Mouse (Mus musculus) testis, adult 2 months (tissue): ENCODE data around the gene Lama1.

ENCODE experiments used
- CTCF ChIP-seq: fragments of 200-500 bp; IDR thresholded peaks from 2 replicates; pipeline ENCODE4 v1.5.1; 2012; ENCODE audit warnings: low read depth, mild to moderate bottlenecking, inconsistent platforms, low read length, moderate library complexity; ENCODE audit not compliant: control insufficient read depth, insufficient read depth, insufficient replicate concordance
- POLR2A ChIP-seq: fragments of 200-500 bp; IDR thresholded peaks from 2 replicates; pipeline ENCODE4 v1.6.1; 2012; ENCODE audit warnings: low read depth, mild to moderate bottlenecking, inconsistent platforms, low read length, moderate library complexity; ENCODE audit not compliant: control insufficient read depth

DNA sequence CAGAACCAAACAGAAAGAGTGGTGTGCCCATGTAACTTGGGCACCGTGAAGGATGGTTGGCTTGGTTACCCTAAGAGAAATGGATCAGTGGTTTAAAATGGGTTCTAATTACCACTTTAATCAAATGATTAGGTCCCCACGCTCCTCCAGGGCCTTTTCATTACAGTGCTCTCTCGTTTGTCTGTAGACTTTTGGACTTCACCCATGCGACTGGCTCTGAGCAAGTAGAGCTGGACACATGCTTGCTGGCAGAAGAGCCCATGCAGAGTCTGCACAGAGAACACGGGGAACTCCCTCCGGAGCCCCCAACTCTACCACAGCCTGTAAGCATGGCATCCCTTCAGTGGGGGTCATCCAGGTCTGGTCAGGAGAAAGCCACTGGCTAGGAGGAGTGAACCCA lies 116.6 kb downstream of the Lama1 start:
- no peak for TF ChIP-seq POLR2A
- no peak for TF ChIP-seq CTCF
